Mouse (Mus musculus): ENCODE data around the gene Vamp9.

The Vamp9 gene

GRCm38 (mm10) chr5:99906181-99906956, at the start of gene Vamp9:
Gene Vamp9 (plus strand): TSS chr5:99906254.
- DNase-seq (ENCODE audit: low read depth, low spot score), result peak; percentile 84

GRCm38 (mm10) chr5:99857106-99857637, 48.9 kb upstream of the Vamp9 start:
- no peak for DNase-seq (ENCODE audit: low read depth, low spot score)

- DNase-seq (ENCODE audit: low read depth, low spot score), result no peak
Observed at GRCm38 (mm10) chr5:99859637-99860433, 46.2 kb upstream of the Vamp9 start.

GRCm38 (mm10) chr5:99861816-99862215, 44.2 kb upstream of the Vamp9 start:
- no peak for DNase-seq (ENCODE audit: low read depth, low spot score)

GRCm38 (mm10) chr5:99863656-99864380, 42.2 kb upstream of the Vamp9 start:
- no peak for DNase-seq (ENCODE audit: low read depth, low spot score)

GRCm38 (mm10) chr5:99865779-99866178, 40.3 kb upstream of the Vamp9 start:
- DNase-seq (ENCODE audit: low read depth, low spot score), result no peak

- no peak for DNase-seq (ENCODE audit: low read depth, low spot score)
Observed at GRCm38 (mm10) chr5:99868286-99868685, 37.8 kb upstream of the Vamp9 start.

- DNase-seq (ENCODE audit: low read depth, low spot score), result no peak
Observed at GRCm38 (mm10) chr5:99868923-99869322, 37.1 kb upstream of the Vamp9 start.

- DNase-seq (ENCODE audit: low read depth, low spot score), result no peak
Observed at GRCm38 (mm10) chr5:99877565-99877964, 28.5 kb upstream of the Vamp9 start.

- no peak for DNase-seq (ENCODE audit: low read depth, low spot score)
Observed at GRCm38 (mm10) chr5:99882441-99882840, 23.6 kb upstream of the Vamp9 start.

GRCm38 (mm10) chr5:99884035-99884434, 22.0 kb upstream of the Vamp9 start:
- no peak for DNase-seq (ENCODE audit: low read depth, low spot score)

GRCm38 (mm10) chr5:99887133-99887532, 18.9 kb upstream of the Vamp9 start:
- no peak for DNase-seq (ENCODE audit: low read depth, low spot score)

- DNase-seq (ENCODE audit: low read depth, low spot score), result peak; percentile 36
Observed at GRCm38 (mm10) chr5:99891516-99892441, 14.3 kb upstream of the Vamp9 start.

GRCm38 (mm10) chr5:99900041-99900440, 6.0 kb upstream of the Vamp9 start:
- peak; percentile 44 for DNase-seq (ENCODE audit: low read depth, low spot score)

- no peak for DNase-seq (ENCODE audit: low read depth, low spot score)
Observed at GRCm38 (mm10) chr5:99905731-99906130, 323 bp upstream of the Vamp9 start.

- DNase-seq (ENCODE audit: low read depth, low spot score), result no peak
Observed at GRCm38 (mm10) chr5:99915494-99915893, 9.4 kb downstream of the Vamp9 start.

- DNase-seq (ENCODE audit: low read depth, low spot score), result no peak
Observed at GRCm38 (mm10) chr5:99922033-99922432, 16.0 kb downstream of the Vamp9 start.

- peak; percentile 32 for DNase-seq (ENCODE audit: low read depth, low spot score)
Observed at GRCm38 (mm10) chr5:99927951-99928350, 21.9 kb downstream of the Vamp9 start.

- DNase-seq (ENCODE audit: low read depth, low spot score), result no peak
Observed at GRCm38 (mm10) chr5:99931910-99932309, 25.9 kb downstream of the Vamp9 start.

- no peak for DNase-seq (ENCODE audit: low read depth, low spot score)
Observed at GRCm38 (mm10) chr5:99939440-99939839, 33.4 kb downstream of the Vamp9 start.

- DNase-seq (ENCODE audit: low read depth, low spot score), result no peak
Observed at GRCm38 (mm10) chr5:99941273-99941672, 35.2 kb downstream of the Vamp9 start.
